12 mouse cellular contexts compared by ENCODE assay signal in the genomic region with DNA sequence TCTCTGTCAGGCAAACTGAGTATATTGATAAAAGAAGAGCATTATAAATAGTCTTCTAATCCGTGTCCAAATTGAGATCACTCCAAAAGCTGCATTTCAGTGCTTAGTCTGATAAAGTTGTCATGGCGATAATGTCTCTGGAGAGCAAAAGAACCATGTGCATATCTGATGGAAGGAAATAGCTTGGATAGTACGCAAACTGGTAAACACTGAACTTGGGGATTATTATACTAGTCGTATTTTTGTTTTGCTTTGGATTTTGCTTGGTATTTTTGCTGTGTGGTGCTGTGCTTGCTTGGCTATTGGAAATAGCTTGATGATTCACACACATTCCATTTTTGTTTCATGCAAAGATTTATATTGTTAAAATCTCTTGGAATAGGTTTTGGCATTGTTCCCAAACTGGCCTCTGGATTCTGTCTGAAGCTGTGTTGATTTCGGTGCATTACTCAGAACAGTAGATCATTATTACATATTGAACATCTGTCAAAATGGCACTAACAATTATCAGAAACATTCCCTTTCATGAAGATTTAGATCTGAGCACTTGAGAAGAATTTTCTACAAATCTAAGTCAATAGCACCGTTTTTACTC.
DNase-seq lines count a peak whose midpoint lies in the region; ATAC-seq lines count a peak whose summit lies in the region.
"Had no signal": no experiment of that assay in that cellular context is flagged by ENCODE, and none has a peak within 500 bp of the region (broad histone marks: within the 10 kb centered on the region; RNA-seq: fewer than 3 reads in every experiment).

No protein-coding gene starts in this region.

- H3K9me3 ChIP-seq in forebrain, embryonic 14.5 days (replicated peaks; ENCODE audit: control insufficient read depth, low read length), result no peaks in the 10 kb centered on the region
- H3K9me3 ChIP-seq in forebrain, embryonic 13.5 days (replicated peaks), result no peaks in the 10 kb centered on the region
- H3K9me3 ChIP-seq in midbrain, embryonic 14.5 days (ENCODE audit: control insufficient read depth, low read length), result no peaks in the 10 kb centered on the region
- H3K9me3 ChIP-seq in limb, embryonic 10.5 days (replicated peaks), result no peaks in the 10 kb centered on the region

- 75% methylated on average over 6 of the region's 6 CpGs for WGBS in forebrain, embryonic 14.5 days
- 83% methylated on average over 6 of the region's 6 CpGs for WGBS in forebrain, embryonic 13.5 days
- 48% methylated on average over 6 of the region's 6 CpGs for WGBS in midbrain, embryonic 14.5 days
- WGBS in limb, embryonic 10.5 days, result 92% methylated on average over 6 of the region's 6 CpGs

- peak; percentile 9 for DNase-seq in forebrain, embryonic 14.5 days (ENCODE audit: low spot score)
- peak; percentile 6 for DNase-seq in layer of hippocampus, adult 11-12 months (ENCODE audit: low spot score)
- no peak for DNase-seq in layer of hippocampus, postnatal 25 days (ENCODE audit: extremely low spot score in 1 of 2, low spot score in 1 of 2)
- DNase-seq in Muller cell, postnatal 12 days (ENCODE audit: inconsistent ontology term), result peak; percentile 49
- DNase-seq in midbrain, embryonic 14.5 days, result peak; percentile 65
- no peak for DNase-seq in urinary bladder, adult 2 months (ENCODE audit: low spot score)
- no peak for DNase-seq in limb, embryonic 10.5 days (ENCODE audit: low spot score)
- DNase-seq: B cell, adult 2 months had no signal

- no peak for ATAC-seq in forebrain, embryonic 14.5 days
- no peak for ATAC-seq in forebrain, embryonic 13.5 days
- ATAC-seq in midbrain, embryonic 14.5 days (ENCODE audit: low FRiP score, low TSS enrichment), result peak; percentile 50; the same call in 1 of the 2 replicates

- H3K36me3 ChIP-seq in forebrain, embryonic 14.5 days (ENCODE audit: control insufficient read depth, insufficient read depth, low read length), result no peaks in the 10 kb centered on the region
- no peaks in the 10 kb centered on the region for H3K36me3 ChIP-seq in forebrain, embryonic 13.5 days (ENCODE audit: poor library complexity, severe bottlenecking)
- no peaks in the 10 kb centered on the region for H3K36me3 ChIP-seq in midbrain, embryonic 14.5 days (ENCODE audit: control insufficient read depth, insufficient read depth, low read length)
- no peaks in the 10 kb centered on the region for H3K36me3 ChIP-seq in limb, embryonic 10.5 days

- H3K27me3 ChIP-seq in forebrain, embryonic 14.5 days (replicated peaks; ENCODE audit: control insufficient read depth, insufficient read depth, low read length), result no peaks in the 10 kb centered on the region
- H3K27me3 ChIP-seq in forebrain, embryonic 13.5 days, result no peaks in the 10 kb centered on the region
- no peaks in the 10 kb centered on the region for H3K27me3 ChIP-seq in midbrain, embryonic 14.5 days (ENCODE audit: control insufficient read depth, insufficient read depth, low read length)
- no peaks in the 10 kb centered on the region for H3K27me3 ChIP-seq in limb, embryonic 10.5 days (ENCODE audit: low read depth, poor library complexity, severe bottlenecking)
- H3K27me3 ChIP-seq: megakaryocyte, embryonic 14.5 days had no signal

- no peak overlapping the region for H3K4me3 ChIP-seq in forebrain, embryonic 14.5 days (ENCODE audit: low read depth, low read length)
- H3K4me3 ChIP-seq in forebrain, embryonic 13.5 days, result no peak overlapping the region
- no peak overlapping the region for H3K4me3 ChIP-seq in midbrain, embryonic 14.5 days (replicated peaks; ENCODE audit: low read depth, low read length)
- no peak overlapping the region for H3K4me3 ChIP-seq in limb, embryonic 10.5 days

- no peak overlapping the region for H3K9ac ChIP-seq in forebrain, embryonic 14.5 days (ENCODE audit: low read length)
- no peak overlapping the region for H3K9ac ChIP-seq in forebrain, embryonic 13.5 days
- no peak overlapping the region for H3K9ac ChIP-seq in midbrain, embryonic 14.5 days (replicated peaks; ENCODE audit: low read length)

- no peak overlapping the region for H3K27ac ChIP-seq in forebrain, embryonic 14.5 days (ENCODE audit: low read depth, low read length)
- no peak overlapping the region for H3K27ac ChIP-seq in forebrain, embryonic 13.5 days
- H3K27ac ChIP-seq in midbrain, embryonic 14.5 days (replicated peaks; ENCODE audit: low read depth, low read length), result no peak overlapping the region
- H3K27ac ChIP-seq in limb, embryonic 10.5 days, result no peak overlapping the region
- H3K27ac ChIP-seq: kidney, postnatal 0 days had no signal

- H3K4me1 ChIP-seq in forebrain, embryonic 14.5 days (ENCODE audit: control insufficient read depth, insufficient read depth, low read length), result no peaks in the 10 kb centered on the region
- H3K4me1 ChIP-seq in forebrain, embryonic 13.5 days, result no peaks in the 10 kb centered on the region
- peaks cover 4% of the 10 kb centered on the region; the same call in 1 of the 2 replicates for H3K4me1 ChIP-seq in midbrain, embryonic 14.5 days (ENCODE audit: control insufficient read depth, insufficient read depth, low read length)
- H3K4me1 ChIP-seq in limb, embryonic 10.5 days, result no peaks in the 10 kb centered on the region
- H3K4me1 ChIP-seq: megakaryocyte, embryonic 14.5 days had no signal

- no peak overlapping the region for H3K4me2 ChIP-seq in forebrain, embryonic 14.5 days (ENCODE audit: low read length)
- H3K4me2 ChIP-seq in forebrain, embryonic 13.5 days, result no peak overlapping the region
- no peak overlapping the region; the same call in 1 of the 2 replicates for H3K4me2 ChIP-seq in midbrain, embryonic 14.5 days (ENCODE audit: low read length)
- H3K4me2 ChIP-seq: liver, embryonic 11.5 days had no signal

Comparison
In these comparisons a context has a peak if more than half of its experiments do, and no peak if none do; other contexts are left out.
1. DNase-seq: peak in forebrain, embryonic 14.5 days (single experiment), layer of hippocampus, adult 11-12 months (single experiment), Muller cell, postnatal 12 days (single experiment) and midbrain, embryonic 14.5 days (single experiment); none in layer of hippocampus, postnatal 25 days (0 of 2), urinary bladder, adult 2 months (single experiment) and limb, embryonic 10.5 days (single experiment).